ENCODE assay signal across 9 mouse cellular contexts in genomic region chr17:35115046-35116019, GRCm38 (mm10). TPM values are rescaled to one million over a fixed set of nuclear protein-coding genes. Genes with fewer than 3 reads are reported as not detected.
DNase-seq lines count a peak whose midpoint lies in the region; ATAC-seq and TF ChIP-seq lines count a peak whose summit lies in the region.
"Had no signal": no experiment of that assay in that cellular context is flagged by ENCODE, and none has a peak within 500 bp of the region (broad histone marks: within the 10 kb centered on the region; RNA-seq: fewer than 3 reads in every experiment).

Gene Ly6g5b, minus strand, starts transcription at chr17:35115428.

- no peak within 1 kb of the TSS for H3K9ac ChIP-seq in midbrain, postnatal 0 days (replicated peaks; ENCODE audit: low read length, poor library complexity, severe bottlenecking)
- H3K9ac ChIP-seq in midbrain, embryonic 16.5 days (ENCODE audit: low read depth, low read length): no peak within 1 kb of the TSS
- no peak within 1 kb of the TSS for H3K9ac ChIP-seq in liver, embryonic 16.5 days (ENCODE audit: low read depth, low read length)

- DNase-seq in cerebellum, postnatal 14 days: peak; percentile 60 to 64
- DNase-seq in midbrain, postnatal 0 days (ENCODE audit: low spot score): no peak
- DNase-seq in thymus, postnatal 14 days: peak; percentile 73
- DNase-seq in frontal cortex, postnatal 25 days (ENCODE audit: low spot score in 2 of 2): no peak
- DNase-seq in gastrocnemius, postnatal 36 days: no peak

- no peak within 1 kb of the TSS for H3K4me3 ChIP-seq in midbrain, postnatal 0 days (ENCODE audit: low read depth, low read length)
- no peak within 1 kb of the TSS for H3K4me3 ChIP-seq in midbrain, embryonic 16.5 days (ENCODE audit: low read depth, low read length)
- H3K4me3 ChIP-seq in liver, embryonic 16.5 days (ENCODE audit: low read depth, low read length): no peak within 1 kb of the TSS

- H3K4me2 ChIP-seq in midbrain, postnatal 0 days (ENCODE audit: low read depth, low read length, poor library complexity, severe bottlenecking): no peak within 1 kb of the TSS
- H3K4me2 ChIP-seq in midbrain, embryonic 16.5 days (ENCODE audit: low read length): no peak within 1 kb of the TSS
- no peak within 1 kb of the TSS for H3K4me2 ChIP-seq in liver, embryonic 16.5 days (ENCODE audit: low read depth, low read length)

- no peaks in the 10 kb centered on the region for H3K27me3 ChIP-seq in midbrain, postnatal 0 days (ENCODE audit: insufficient read depth, low read length)
- H3K27me3 ChIP-seq in midbrain, embryonic 16.5 days (ENCODE audit: control insufficient read depth, insufficient read depth, low read depth, low read length): no peaks in the 10 kb centered on the region; the same call in 1 of the 2 replicates
- no peaks in the 10 kb centered on the region for H3K27me3 ChIP-seq in liver, embryonic 16.5 days (ENCODE audit: control insufficient read depth, insufficient read depth, low read depth, low read length)
- H3K27me3 ChIP-seq: Patski had no signal

- no peaks in the 10 kb centered on the region for H3K9me3 ChIP-seq in midbrain, postnatal 0 days (ENCODE audit: low read length)
- no peaks in the 10 kb centered on the region for H3K9me3 ChIP-seq in midbrain, embryonic 16.5 days (replicated peaks; ENCODE audit: control insufficient read depth, low read length, poor library complexity, severe bottlenecking)
- no peaks in the 10 kb centered on the region for H3K9me3 ChIP-seq in liver, embryonic 16.5 days (replicated peaks; ENCODE audit: control insufficient read depth, low read length)

- TF ChIP-seq CTCF in midbrain, postnatal 0 days (IDR thresholded peaks at IDR 0.05): peak; percentile 47; the same call in 1 of the 2 replicates

- intact Hi-C loops in gastrocnemius, postnatal 36 days (cut with DNase I): no loop called here

- WGBS in midbrain, postnatal 0 days: 87% methylated on average over 8 of the region's 8 CpGs
- 89% methylated on average over 8 of the region's 8 CpGs for WGBS in midbrain, embryonic 16.5 days
- WGBS in liver, embryonic 16.5 days (ENCODE audit: insufficient replicate concordance): 71% methylated on average over 8 of the region's 8 CpGs

- H3K36me3 ChIP-seq in midbrain, postnatal 0 days (ENCODE audit: insufficient read depth, low read length): peaks cover 40% of the 10 kb centered on the region
- peaks cover 31% of the 10 kb centered on the region for H3K36me3 ChIP-seq in midbrain, embryonic 16.5 days (ENCODE audit: control insufficient read depth, insufficient read depth, low read length)
- peaks cover 21% of the 10 kb centered on the region for H3K36me3 ChIP-seq in liver, embryonic 16.5 days (ENCODE audit: control insufficient read depth, insufficient read depth)

- no peak for ATAC-seq in cerebellum, adult (ENCODE audit: insufficient number of reproducible peaks, low FRiP score, low TSS enrichment)
- ATAC-seq in midbrain, postnatal 0 days (ENCODE audit: low FRiP score): no peak
- ATAC-seq in midbrain, embryonic 16.5 days: no peak
- ATAC-seq in liver, embryonic 16.5 days (ENCODE audit: low read depth): 0 out of 2 replicates have a peak, but pooled peaks have one; percentile 17
- ATAC-seq: Patski had no signal

- H3K27ac ChIP-seq in midbrain, postnatal 0 days (ENCODE audit: low read depth, low read length): no peak within 1 kb of the TSS
- H3K27ac ChIP-seq in midbrain, embryonic 16.5 days (ENCODE audit: low read length): no peak within 1 kb of the TSS
- no peak within 1 kb of the TSS for H3K27ac ChIP-seq in liver, embryonic 16.5 days (ENCODE audit: low read length)

- no peaks in the 10 kb centered on the region for H3K4me1 ChIP-seq in midbrain, postnatal 0 days (ENCODE audit: insufficient read depth, low read length)
- peaks cover 8% of the 10 kb centered on the region for H3K4me1 ChIP-seq in midbrain, embryonic 16.5 days (ENCODE audit: control insufficient read depth, insufficient read depth, low read length)
- H3K4me1 ChIP-seq in liver, embryonic 16.5 days (ENCODE audit: control insufficient read depth, low read depth, low read length): peaks cover 6% of the 10 kb centered on the region

RNA-seq across cellular contexts. Expression of gene Ly6g5b, which starts in this region (rescaled TPM):
- total RNA-seq in midbrain, postnatal 0 days (2014; rRNA removed): 0.99 and 3.7 TPM in 2 replicates
- polyA plus RNA-seq in midbrain, postnatal 0 days (2015; fragmentation: Nextera tagmentation; extraction: Ambion mirVana): 1.3 and 1.8 TPM in 2 replicates
- polyA plus RNA-seq in midbrain, embryonic 16.5 days (2015; fragmentation: Nextera tagmentation; extraction: Ambion mirVana): 1.5 TPM in 2 replicates
- polyA plus RNA-seq in liver, embryonic 16.5 days (2015; fragmentation: Nextera tagmentation; extraction: Ambion mirVana): 0.33 and 0.35 TPM in 2 replicates
- total RNA-seq in gastrocnemius, postnatal 36 days (2021): not detected

Comparison
In these comparisons a context has a peak if more than half of its experiments do, and no peak if none do; other contexts are left out.
1. Peak in ATAC-seq in liver, embryonic 16.5 days; RNA of the gene not detected or under 1 TPM.
2. DNase-seq: peak in cerebellum, postnatal 14 days (2 of 2) and thymus, postnatal 14 days (single experiment); none in midbrain, postnatal 0 days (single experiment), frontal cortex, postnatal 25 days (0 of 2) and gastrocnemius, postnatal 36 days (0 of 2).